Mouse (Mus musculus): ENCODE results near the gene Dnajb12.

DNA sequence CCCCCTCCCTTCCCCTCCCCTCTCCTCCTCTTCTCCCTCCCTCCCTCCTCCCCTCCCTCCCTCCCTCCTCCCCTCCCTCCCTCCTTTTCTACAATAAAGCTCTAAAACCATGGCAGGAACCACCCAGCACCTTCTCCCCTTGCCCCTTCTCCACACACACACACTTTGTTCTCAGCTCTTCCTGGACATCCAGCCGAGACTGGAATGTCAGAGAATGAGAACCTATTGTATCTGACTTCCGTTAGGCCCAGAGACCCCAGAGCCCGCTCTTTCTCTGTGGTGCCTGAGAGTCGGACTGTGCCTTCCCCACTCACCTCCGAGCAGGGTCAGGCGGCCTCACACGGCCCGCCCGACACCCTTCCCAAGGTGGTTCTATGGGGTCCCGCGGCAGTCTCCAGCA, 11.1 kb upstream of the Dnajb12 start:
- TF ChIP-seq CTCF (IDR thresholded peaks at IDR 0.05; ENCODE audit: low read depth, low read length): no peak
- no peak for TF ChIP-seq POLR2A (IDR thresholded peaks at IDR 0.05; ENCODE audit: borderline replicate concordance, low read depth, low read length)
